Mouse (Mus musculus): ENCODE results near the gene Acap2.

GRCm38 (mm10) chr16:31045211-31045610 is 155.8 kb downstream of the Acap2 start:
- TF ChIP-seq CTCF (IDR thresholded peaks at IDR 0.05; ENCODE audit: borderline replicate concordance, insufficient read depth, low read depth, low read length) (no peak), POLR2A (IDR thresholded peaks at IDR 0.05; ENCODE audit: borderline replicate concordance, insufficient read depth, low read length) (no peak)

Data from cerebellum, adult 2 months (tissue).